Mouse (Mus musculus) E14TG2a.4 (cell line): ENCODE results near the gene Cntfr.
"Not testable (repeated sequence)": the region's sequence is repeated elsewhere in the genome, so short reads cannot be mapped to it uniquely, and the experiment has no call there.

Source experiments
- CTCF ChIP-seq: conservative IDR thresholded peaks from 2 replicates; pipeline ENCODE4 v1.5.1; 2014; ENCODE audit warnings: low read length
- NANOG ChIP-seq: IDR thresholded peaks from 2 replicates; pipeline ENCODE4 v1.6.1; 2014; ENCODE audit warnings: borderline replicate concordance, low read length, mixed read lengths

DNA sequence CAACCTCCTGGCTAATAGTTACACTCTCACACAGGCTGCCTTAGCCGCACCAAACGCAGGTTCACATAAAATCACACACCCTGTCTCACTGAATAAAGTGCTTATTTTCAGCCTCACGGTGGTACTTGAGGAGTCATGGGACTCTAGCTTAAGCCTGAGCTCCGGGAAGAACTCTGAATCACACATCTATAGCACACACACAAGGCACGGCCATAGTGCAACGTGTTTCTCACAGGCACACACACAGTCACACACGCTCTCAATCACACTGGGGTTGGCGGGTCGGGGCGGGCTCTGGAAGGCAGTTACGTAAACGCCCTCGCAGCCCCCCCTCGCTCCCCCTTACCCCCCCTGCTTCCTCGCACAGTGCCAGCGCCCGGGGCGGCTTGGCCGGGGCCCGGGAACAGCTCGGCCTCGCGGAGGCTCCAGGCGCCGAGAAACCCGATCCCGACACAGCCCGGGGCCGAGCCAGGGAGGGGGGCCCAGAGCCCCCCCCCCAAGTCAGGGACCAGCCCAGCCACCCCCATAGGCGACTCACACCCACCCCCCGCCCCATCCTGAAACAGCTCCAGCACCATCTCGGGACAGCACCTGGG, 1.6 kb upstream of the Cntfr start:
- not testable (repeated sequence) for TF ChIP-seq CTCF, NANOG
